Mouse (Mus musculus) heart, adult 2 months (tissue): Measurements from ENCODE around the gene Ccl2. TPM values are rescaled to one million over a fixed set of nuclear protein-coding genes. Genes with fewer than 3 reads are reported as not detected.

Experiments
- DNase-seq, 2 experiments: peaks; one replicate each; pipeline ENCODE4 v3.0.0; 2021
- H3K27ac ChIP-seq: fragments of 200-600 bp; 2 replicates; pipeline ENCODE4 v1.8.1; 2022
- H3K27me3 ChIP-seq: fragments of 200-500 bp; 2 replicates; pipeline ENCODE4 v1.6.1; 2012; ENCODE audit warnings: mild to moderate bottlenecking, low read length, inconsistent platforms, mixed read lengths; ENCODE audit not compliant: control insufficient read depth, insufficient read depth
- H3K36me3 ChIP-seq: fragments of 200-500 bp; 2 replicates; pipeline ENCODE4 v1.6.1; 2012; ENCODE audit warnings: low read length, inconsistent platforms; ENCODE audit not compliant: control insufficient read depth, insufficient read depth
- H3K4me1 ChIP-seq: fragments of 200-500 bp; 2 replicates; pipeline ENCODE4 v1.6.1; 2011; ENCODE audit warnings: low read length; ENCODE audit not compliant: control insufficient read depth, insufficient read depth
- H3K4me3 ChIP-seq: fragments of 200-600 bp; 2 replicates; pipeline ENCODE4 v1.8.1; 2022
- H3K79me2 ChIP-seq: fragments of 200-500 bp; replicated peaks from 2 replicates; pipeline ENCODE4 v1.6.1; 2012; ENCODE audit warnings: mild to moderate bottlenecking, inconsistent platforms, low read length, moderate library complexity, mixed read lengths; ENCODE audit not compliant: control insufficient read depth, insufficient read depth
- H3K9ac ChIP-seq: fragments of 200-500 bp; 2 replicates; pipeline ENCODE4 v1.6.1; 2012; ENCODE audit warnings: low read depth, mild to moderate bottlenecking, control low read depth, inconsistent platforms, low read length, mixed read lengths
- CTCF ChIP-seq: fragments of 200-600 bp; IDR thresholded peaks from 2 replicates; pipeline ENCODE4 v1.8.1; 2022; ENCODE audit warnings: antibody characterized with exemption, mild to moderate bottlenecking, moderate library complexity
- EP300 ChIP-seq: fragments of 200-500 bp; IDR thresholded peaks from 2 replicates; pipeline ENCODE4 v1.6.1; 2011; ENCODE audit warnings: low read depth, low read length, control low read depth; ENCODE audit not compliant: insufficient read depth
- POLR2A ChIP-seq: fragments of 200-500 bp; IDR thresholded peaks from 2 replicates; pipeline ENCODE4 v1.6.1; 2011; ENCODE audit warnings: mild to moderate bottlenecking, low read depth, low read length, control low read depth; ENCODE audit not compliant: insufficient read depth
- WGBS: fragments of 180-500 bp; shearing (Covaris S2); methylation state at CpG from one replicate; pipeline ENCODE4 v1.1.7; 2018; 5-methylcytosine and 5-hydroxymethylcytosine counted together
- intact Hi-C: fragments of 180-260 bp; cut with DNase I; formaldehyde crosslinking; loops from one replicate; pipeline ENCODE4 v1.15.1; 2025
- polyA plus RNA-seq: library from polyadenylated mRNA; depleted of rRNA; stranded (reverse); fragments of >200 nt; gene quantifications from 2 replicates; pipeline ENCODE4 v1.2.3, GENCODE M21; 2012
- total RNA-seq, 2 experiments: library from RNA; stranded (reverse); gene quantifications; 2 replicates each; pipeline ENCODE4 v1.2.3; 2021

Ccl2 gene
- total and polyA plus RNA-seq, 3 experiments, result 1.1 to 4.6 (median 1.6) TPM

DNA sequence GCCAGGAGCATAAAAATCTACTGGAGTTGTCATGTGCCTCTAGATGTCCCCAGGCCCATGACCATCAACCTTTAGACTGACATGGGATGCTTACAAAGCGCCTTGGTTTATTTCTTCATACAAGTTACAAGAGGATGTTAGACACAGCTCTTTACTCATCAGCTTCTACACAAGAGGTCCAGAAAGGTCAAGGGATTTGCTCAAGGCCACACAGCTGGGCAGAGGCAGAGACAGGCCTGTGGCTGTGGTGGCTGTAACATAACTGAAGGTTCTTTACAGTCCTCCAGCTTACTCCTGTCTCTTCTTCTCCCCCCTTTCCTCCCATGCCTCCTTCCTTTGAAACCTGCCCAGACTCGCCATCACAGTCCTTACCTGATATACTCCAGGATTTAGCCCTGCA, 5.2 kb upstream of the Ccl2 start:
- TF ChIP-seq EP300 (no peak), POLR2A (no peak), CTCF (no peak)
- H3K4me1 ChIP-seq, result peaks cover 14% of the 10 kb centered on the region
- no peaks in the 10 kb centered on the region; the same call in 1 of the 2 replicates for H3K27me3 ChIP-seq
- intact Hi-C loops, result no loop called here
- H3K9ac ChIP-seq, result no peak overlapping the region
- H3K27ac ChIP-seq, result no peak overlapping the region
- H3K79me2 ChIP-seq, result no peaks in the 10 kb centered on the region
- no peaks in the 10 kb centered on the region for H3K36me3 ChIP-seq
- DNase-seq, result no peak
- H3K4me3 ChIP-seq, result no peak overlapping the region
- WGBS, result 85% methylated on average over 2 of the region's 2 CpGs

DNA sequence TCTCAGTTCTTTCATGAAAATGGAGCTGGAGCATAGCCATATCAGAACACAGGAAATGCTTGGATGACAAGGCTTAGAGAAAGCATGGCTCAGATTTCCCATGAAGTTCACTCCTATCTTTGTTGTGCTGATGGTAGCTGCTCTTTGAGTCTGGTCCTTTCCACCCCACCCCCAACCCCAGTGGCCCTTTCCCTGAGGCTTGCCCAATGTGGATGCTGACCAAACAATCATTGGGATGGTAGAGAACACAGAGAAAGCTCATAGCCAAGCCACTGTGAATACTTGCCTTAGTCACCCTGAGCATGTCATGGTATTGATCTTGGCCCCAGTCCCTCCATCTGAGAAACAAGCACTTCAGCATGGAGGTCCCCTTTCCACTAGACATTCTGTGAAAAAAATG, 3.2 kb upstream of the Ccl2 start:
- H3K79me2 ChIP-seq, result no peaks in the 10 kb centered on the region
- TF ChIP-seq CTCF (no peak), EP300 (no peak), POLR2A (no peak)
- no peak overlapping the region for H3K9ac ChIP-seq
- no peak overlapping the region for H3K4me3 ChIP-seq
- peak overlapping the region; percentile 53 for H3K27ac ChIP-seq
- H3K27me3 ChIP-seq, result no peaks in the 10 kb centered on the region; the same call in 1 of the 2 replicates
- peaks cover 15% of the 10 kb centered on the region for H3K4me1 ChIP-seq
- intact Hi-C loops, result loop anchor here (2.0 kb wide), 1 partner anchor 15 kb away; no protein-coding TSS in a partner anchor
- no peak for DNase-seq
- no peaks in the 10 kb centered on the region for H3K36me3 ChIP-seq

DNA sequence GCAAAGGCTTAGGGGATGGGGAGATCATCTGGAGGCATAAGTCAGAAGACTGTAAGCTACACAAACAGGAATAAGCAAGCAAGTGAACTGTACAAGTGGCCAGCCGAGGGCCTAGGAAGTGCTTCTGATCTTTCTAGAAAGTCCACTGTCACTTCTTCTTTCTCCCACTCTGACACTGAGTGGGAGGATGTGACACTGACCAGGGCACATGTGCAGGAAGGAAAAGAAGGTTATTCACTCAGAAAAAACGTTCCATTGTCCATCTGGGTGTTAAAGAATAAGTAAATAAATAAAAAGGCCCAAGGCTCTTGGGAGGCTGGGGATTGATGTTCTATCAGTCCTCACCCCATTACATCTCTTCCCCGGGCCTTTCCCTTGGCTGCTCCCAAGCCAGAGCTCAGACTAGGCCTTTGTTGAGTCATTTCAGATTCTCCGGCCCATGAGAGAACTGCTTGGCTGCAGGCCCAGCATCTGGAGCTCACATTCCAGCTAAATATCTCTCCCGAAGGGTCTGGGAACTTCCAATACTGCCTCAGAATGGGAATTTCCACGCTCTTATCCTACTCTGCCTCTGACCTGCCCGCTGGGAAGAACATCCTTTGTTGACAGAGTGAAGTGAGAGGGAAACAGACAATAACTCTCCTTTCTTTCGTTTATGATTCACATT, 2.6 kb upstream of the Ccl2 start:
- H3K36me3 ChIP-seq, result no peaks in the 10 kb centered on the region
- peak; percentile 80 to 88 for DNase-seq
- TF ChIP-seq POLR2A (no peak), CTCF (no peak), EP300 (0 out of 2 replicates have a peak, but pooled peaks have one; percentile 31)
- peaks cover 15% of the 10 kb centered on the region for H3K4me1 ChIP-seq
- no peaks in the 10 kb centered on the region; the same call in 1 of the 2 replicates for H3K27me3 ChIP-seq
- 14% methylated on average over 8 of the region's 8 CpGs for WGBS
- no peaks in the 10 kb centered on the region for H3K79me2 ChIP-seq
- H3K27ac ChIP-seq, result peak overlapping the region; percentile 53
- H3K4me3 ChIP-seq, result no peak overlapping the region
- no peak overlapping the region for H3K9ac ChIP-seq
- intact Hi-C loops, result loop anchor here (2.0 kb wide), 1 partner anchor 16 kb away; no protein-coding TSS in a partner anchor

DNA sequence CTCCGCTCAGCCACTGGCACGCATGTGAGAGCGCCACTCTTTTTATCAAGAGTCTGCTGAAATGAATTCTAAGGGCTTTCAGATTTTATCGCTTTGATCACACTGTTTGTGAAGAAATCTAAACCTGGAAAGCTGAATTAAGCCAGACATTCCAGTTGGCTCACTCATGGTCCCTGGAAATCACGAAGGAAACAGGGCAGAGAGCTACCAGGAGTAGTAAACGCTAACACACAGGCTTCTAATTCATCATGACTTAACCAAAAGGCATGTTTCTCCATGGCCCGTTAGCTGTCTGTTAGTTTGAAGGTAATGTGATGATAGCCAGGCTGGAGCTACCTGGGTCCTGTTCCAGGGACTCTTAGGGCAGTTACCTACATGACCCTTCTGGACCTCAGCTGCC, 925 bp upstream of the Ccl2 start:
- TF ChIP-seq EP300 (no peak), CTCF (no peak), POLR2A (no peak)
- WGBS, result 83% methylated on average over 7 of the region's 7 CpGs
- DNase-seq, result no peak
- H3K4me1 ChIP-seq, result peaks cover 17% of the 10 kb centered on the region
- no peak overlapping the region for H3K27ac ChIP-seq
- H3K27me3 ChIP-seq, result no peaks in the 10 kb centered on the region; the same call in 1 of the 2 replicates
- no peaks in the 10 kb centered on the region for H3K79me2 ChIP-seq
- intact Hi-C loops, result no loop called here
- H3K9ac ChIP-seq, result no peak overlapping the region
- H3K4me3 ChIP-seq, result no peak overlapping the region
- no peaks in the 10 kb centered on the region for H3K36me3 ChIP-seq

DNA sequence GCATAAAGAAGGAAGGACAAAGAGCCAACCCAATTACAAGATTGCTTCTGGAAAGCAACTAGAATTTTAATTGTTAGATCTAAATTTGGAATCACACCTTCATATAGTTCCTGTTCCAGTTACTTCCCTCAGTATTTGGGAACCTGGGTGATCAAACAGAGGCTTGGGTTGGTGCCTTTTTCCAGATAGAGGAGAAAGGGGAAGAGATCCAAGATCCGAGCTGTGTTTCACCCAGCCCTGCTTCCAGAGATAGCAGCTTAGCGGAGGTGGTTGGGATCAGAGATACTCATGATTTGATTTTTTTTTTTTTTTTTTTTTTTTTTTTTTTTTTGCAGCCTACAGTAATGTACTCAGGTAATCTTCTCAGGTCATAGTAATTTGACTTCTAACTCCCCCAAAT, 486 bp downstream of the Ccl2 start:
- intact Hi-C loops, result no loop called here
- Histone ChIP-seq H3K4me3 (no peak overlapping the region), H3K27me3 (no peaks in the 10 kb centered on the region; the same call in 1 of the 2 replicates), H3K27ac (no peak overlapping the region), H3K9ac (no peak overlapping the region), H3K4me1 (peaks cover 17% of the 10 kb centered on the region), H3K36me3 (no peaks in the 10 kb centered on the region), H3K79me2 (no peaks in the 10 kb centered on the region)
- DNase-seq, result no peak
- TF ChIP-seq POLR2A, result no peak
- WGBS, result 58% methylated on average over 2 of the region's 2 CpGs

DNA sequence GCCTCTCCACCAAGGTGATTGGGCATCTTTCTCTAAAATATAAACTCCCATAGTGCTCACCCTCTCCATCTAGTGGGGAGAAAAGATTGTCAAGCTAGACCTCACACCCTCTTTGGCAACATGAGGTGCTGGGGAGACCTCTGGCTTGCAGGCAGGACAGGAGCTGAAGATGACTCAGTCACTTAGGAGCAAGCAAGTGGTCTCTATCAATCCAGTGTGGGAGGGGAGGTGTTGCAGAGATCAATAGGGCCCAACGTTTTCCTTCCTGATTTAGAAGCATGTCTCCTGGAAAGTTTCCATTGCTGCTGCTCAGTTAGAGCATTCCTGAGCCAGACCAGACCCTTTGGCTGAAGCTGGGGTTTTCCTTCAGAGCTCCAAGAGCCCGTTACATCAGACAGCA, 3.2 kb downstream of the Ccl2 start, which contains the start of gene Gm17268:
Gene Gm17268 (minus strand): TSS at position 28 of the 400 bp plus-strand sequence.
- no peak for TF ChIP-seq POLR2A
- TF ChIP-seq CTCF, result peak; percentile 14; the same call in 1 of the 2 replicates
- Histone ChIP-seq H3K4me3 (no peak within 1 kb of the TSS), H3K79me2 (no peaks in the 10 kb centered on the region), H3K9ac (no peak within 1 kb of the TSS), H3K27ac (no peak within 1 kb of the TSS), H3K36me3 (no peaks in the 10 kb centered on the region), H3K4me1 (peaks cover 4% of the 10 kb centered on the region), H3K27me3 (no peaks in the 10 kb centered on the region)
- no peak for DNase-seq
- intact Hi-C loops, result no loop called here
- 9% methylated on average over 2 of the region's 2 CpGs for WGBS
